Mouse (Mus musculus) monocyte, adult 2 months (primary cell): Measurements from ENCODE around the gene Hoxb3.

Source experiments
- DNase-seq, 2 experiments: peaks; one replicate each; pipeline ENCODE4 v3.0.0; 2022; ENCODE audit warnings: low spot score in 2 of 2, low read depth in 1 of 2

The Hoxb3 gene

GRCm38 (mm10) chr11:96302381-96303150 lies 20.6 kb upstream of the Hoxb3 start:
- DNase-seq: no peak

- peak in 1 of 2 experiments; percentile 55 for DNase-seq
These were observed 19.7 kb upstream of the Hoxb3 start, which contains the start of gene Hoxb5 for GRCm38 (mm10) chr11:96303151-96304099. Gene Hoxb5, plus strand, starts transcription at chr11:96303336.

- DNase-seq: no peak
These were observed 18.5 kb upstream of the Hoxb3 start for GRCm38 (mm10) chr11:96304381-96305195.

GRCm38 (mm10) chr11:96305505-96306182 lies 17.5 kb upstream of the Hoxb3 start:
- no peak for DNase-seq

- no peak for DNase-seq
These were observed 16.8 kb upstream of the Hoxb3 start for GRCm38 (mm10) chr11:96306183-96306907.

- DNase-seq: no peak
These were observed 16.2 kb upstream of the Hoxb3 start for GRCm38 (mm10) chr11:96306908-96307269.

DNA sequence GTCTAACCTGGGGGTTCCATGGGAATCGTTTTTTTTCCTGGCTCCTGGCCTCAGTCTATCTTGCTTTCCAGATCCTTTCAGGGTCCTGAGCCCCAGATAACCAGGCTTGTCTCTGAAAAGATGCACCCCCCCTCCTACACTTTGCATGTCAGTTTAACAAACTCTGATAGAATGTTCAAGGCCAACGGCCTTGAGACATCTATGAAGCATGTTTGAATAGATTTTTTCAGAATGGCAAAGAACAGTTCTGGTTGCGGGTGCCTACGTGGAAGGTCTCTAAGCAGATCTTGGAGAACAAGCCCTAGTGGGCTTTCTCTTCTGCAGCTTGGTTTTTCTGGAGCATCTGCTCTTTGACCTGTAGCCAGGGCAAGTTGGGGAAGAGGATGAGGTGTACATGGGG lies 14.4 kb upstream of the Hoxb3 start:
- no peak for DNase-seq

DNA sequence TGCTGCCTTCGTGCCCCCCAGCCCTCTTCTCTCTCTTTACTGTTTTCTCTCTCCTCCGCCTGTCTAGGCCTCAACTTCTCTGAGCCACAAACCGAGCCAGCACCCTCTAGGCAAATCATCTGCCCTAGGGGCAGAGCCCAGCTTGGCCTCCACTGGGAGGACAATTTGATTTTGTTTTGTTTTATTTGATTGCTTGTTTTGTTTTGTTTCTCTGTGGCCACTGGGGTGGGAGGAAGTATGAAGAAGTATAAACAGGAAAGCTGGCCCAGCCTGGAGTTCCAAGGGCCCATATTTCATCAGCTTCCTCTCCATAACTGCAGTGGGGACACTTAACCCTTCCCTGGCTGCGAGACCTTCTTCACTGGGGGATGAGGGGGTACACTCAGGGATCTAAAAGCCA lies 13.8 kb upstream of the Hoxb3 start:
- DNase-seq: no peak

DNA sequence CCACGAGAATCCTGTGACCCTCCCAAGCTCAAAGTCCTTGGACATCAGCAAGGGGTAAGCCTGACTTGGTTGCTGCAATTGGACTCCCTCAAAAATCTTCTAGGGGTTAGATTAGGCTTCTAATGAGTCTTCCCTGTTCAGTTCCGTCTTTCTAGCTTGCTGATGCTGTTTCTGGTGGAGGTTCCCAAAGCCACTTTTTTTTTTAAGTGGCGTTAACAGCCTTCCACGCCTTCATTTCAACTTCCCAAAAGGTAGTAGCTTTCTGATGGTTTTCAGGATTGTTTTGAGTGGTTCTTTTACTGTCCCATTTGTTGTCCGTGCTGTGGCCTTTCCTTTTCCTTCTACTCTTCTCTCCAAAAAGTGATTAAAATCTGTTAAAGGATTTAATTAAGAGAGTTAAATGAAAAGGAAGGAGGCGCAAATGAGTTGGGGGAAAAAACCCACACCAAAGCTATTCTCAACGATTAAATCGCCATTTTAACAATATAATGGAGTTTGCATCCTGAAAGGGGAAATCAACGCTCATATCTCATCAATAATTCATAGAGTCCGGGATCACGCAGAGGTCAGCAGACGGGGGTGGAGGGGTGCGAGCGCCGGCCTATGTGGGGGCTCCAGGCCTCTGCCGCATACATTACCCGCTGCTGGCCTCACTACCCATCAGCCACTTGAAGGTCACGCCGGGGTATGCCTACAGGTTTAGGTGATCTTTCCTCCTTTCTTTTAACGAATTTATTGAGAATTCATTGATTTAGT lies 12.8 kb upstream of the Hoxb3 start:
- DNase-seq: no peak

DNA sequence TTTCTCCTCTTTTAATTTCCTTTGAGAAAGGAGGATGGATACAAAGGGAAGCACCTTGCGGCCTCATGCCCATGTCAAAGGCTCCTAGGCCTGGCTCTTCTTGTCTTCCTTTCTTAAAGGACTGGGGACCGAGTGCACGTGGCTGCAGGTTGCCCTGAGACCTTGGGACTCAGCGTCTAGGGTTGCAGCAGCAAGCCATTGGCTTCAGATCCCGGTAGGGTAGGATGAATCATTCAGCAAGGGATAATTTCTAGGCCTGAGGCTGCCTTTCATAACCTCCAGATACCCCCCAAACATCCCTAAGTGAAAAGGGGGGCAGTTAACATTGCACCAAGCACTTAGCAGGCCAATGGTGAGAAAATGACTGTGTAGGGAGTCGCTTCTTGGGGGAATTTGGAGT lies 12.0 kb upstream of the Hoxb3 start:
- no peak for DNase-seq

- DNase-seq: peak in 1 of 2 experiments; percentile 51
These were observed 11.4 kb upstream of the Hoxb3 start for GRCm38 (mm10) chr11:96311520-96312417.

- DNase-seq: no peak
These were observed 10.0 kb upstream of the Hoxb3 start for GRCm38 (mm10) chr11:96313134-96313533.

- DNase-seq: no peak
These were observed 9.2 kb upstream of the Hoxb3 start for GRCm38 (mm10) chr11:96313806-96314428.

DNA sequence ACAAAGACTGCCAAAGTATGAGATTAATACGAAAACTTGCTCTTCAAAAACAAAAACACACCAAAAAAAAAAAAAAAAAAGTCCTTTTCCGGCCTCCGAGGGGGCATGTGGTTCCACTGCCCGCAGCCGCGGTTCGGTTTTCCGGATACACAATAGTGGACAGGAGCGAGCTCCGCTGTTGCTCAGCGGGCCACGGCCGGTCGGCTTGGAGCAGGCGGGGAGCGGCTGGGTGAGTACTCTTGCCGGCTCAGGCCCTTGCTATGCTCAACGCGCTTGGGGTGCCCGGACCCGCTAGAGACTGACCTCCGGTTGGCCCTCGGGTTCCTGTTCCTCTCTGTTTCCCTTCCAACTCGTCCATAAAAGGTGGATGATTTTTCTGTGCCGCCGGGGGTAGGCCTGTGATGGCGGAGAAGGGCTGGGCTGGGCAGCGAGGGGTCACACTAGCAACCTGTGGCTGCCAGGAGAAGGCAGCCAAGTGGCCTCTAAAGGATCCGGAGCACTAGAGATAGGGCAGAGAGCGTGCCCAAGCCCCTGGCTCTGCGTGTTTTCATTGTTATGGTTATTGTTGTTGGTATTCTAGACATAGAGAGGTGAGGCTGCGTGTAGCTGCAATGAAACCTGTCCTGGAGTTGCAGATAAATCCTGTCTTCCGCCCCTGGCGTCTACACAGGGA lies 8.3 kb upstream of the Hoxb3 start:
- DNase-seq: no peak

- no peak for DNase-seq
These were observed 7.8 kb upstream of the Hoxb3 start for GRCm38 (mm10) chr11:96315344-96315681.

- DNase-seq: no peak
These were observed 6.2 kb upstream of the Hoxb3 start for GRCm38 (mm10) chr11:96316696-96317607.
